Mouse (Mus musculus) large intestine, adult 2 months (tissue): ENCODE measurements around the gene Cyb5r2. TPM values are rescaled to one million over a fixed set of nuclear protein-coding genes. Genes with fewer than 3 reads are reported as not detected.

Source experiments
- DNase-seq: peaks from one replicate; pipeline ENCODE4 v3.0.0-alpha.2; 2012; ENCODE audit warnings: low read depth, low spot score
- WGBS: fragments of 180-500 bp; shearing (Covaris S2); methylation state at CpG from one replicate; pipeline ENCODE4 v1.1.7; 2018; 5-methylcytosine and 5-hydroxymethylcytosine counted together
- polyA plus RNA-seq: library from polyadenylated mRNA; depleted of rRNA; stranded (reverse); fragments of >200 nt; gene quantifications from 2 replicates; pipeline ENCODE4 v1.2.3, GENCODE M21; 2012; rRNA removed

Gene Cyb5r2
- polyA plus RNA-seq = 0.04 and 0.14 TPM in 2 replicates

DNA sequence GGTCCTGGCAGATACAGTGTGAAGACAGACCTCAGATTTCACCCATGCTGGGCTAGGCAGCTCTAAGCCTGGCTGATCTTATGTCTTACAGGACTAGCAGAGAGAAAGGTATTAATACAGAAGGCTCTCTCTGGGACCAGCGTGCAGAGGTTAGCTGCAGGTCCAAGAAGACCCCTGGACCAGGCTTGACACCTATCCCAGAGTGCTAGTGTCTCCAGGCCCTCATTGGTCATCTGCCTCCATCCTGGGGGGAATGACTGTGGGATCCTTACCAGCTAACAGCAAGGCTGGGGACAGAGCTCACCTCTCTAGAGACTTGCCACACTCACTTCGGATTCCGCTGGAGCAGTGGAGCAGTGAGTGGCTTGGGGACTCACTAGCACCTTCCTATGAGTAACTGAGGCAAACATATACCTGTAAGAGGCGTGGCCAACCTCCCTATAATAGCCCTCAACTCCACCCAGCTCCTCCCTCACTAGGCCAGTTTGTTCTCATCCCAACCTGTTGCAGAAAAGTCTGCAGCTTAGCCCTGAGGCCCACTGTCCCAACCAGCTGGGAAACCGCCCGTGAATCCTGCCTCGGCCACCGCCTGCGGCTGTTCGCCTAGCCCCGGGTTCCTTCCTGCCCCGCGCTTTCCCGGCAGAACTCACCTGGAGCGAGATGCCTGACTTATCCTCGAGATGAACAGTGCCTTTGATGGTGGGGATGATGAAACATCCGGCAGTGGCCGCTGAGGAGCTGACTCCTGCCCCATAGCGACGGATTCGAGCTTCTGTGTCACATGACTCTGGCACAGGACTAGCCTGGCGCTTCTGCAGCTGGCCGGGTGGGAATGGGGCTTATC lies at the start of gene Cyb5r2:
Gene Cyb5r2 (minus strand): TSS at position 725 of the 844 bp plus-strand sequence.
- WGBS = 12% methylated on average over 23 of the region's 23 CpGs
- no peak for DNase-seq

DNA sequence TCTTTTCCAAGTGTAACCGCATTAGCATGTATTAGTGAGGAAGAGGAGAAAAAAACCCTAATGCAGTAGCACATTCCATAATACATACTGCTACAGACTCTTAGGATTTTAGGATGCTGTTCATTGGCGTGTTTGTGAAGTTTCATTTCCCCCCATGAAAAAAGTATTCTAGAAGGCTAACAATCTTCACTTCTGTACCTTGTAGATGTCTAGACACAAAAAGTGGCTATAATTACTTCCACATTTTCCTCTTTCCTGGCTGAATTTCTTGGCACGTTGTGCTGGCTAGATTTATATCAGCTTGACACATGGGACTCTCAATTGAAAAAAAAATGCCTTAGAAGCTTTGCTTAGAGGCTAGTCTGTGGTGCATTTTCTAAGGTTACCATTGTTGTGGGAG lies 44.3 kb upstream of the Cyb5r2 start:
- no peak for DNase-seq
- WGBS = 63% methylated on average over 3 of the region's 3 CpGs

DNA sequence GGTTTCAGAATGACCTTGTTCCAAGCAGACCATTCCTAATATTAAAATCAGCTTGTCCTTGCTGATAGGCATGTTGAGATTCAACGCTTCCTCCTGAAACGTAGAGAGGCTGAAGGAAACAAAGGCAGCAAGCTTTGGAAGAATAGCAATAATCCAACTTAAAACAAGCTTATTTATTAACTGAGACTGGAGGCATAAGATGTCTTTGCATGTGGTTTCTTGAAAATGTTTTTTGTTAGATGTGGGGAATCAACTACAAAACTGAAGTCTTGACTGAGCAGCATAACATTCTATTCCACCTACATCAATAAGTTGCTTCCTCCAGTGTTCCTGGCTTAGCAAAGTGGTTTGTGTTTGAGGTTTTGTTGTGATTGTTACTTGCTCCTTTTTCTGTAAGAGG lies 43.3 kb upstream of the Cyb5r2 start, which contains the start of gene Ovch2:
Gene Ovch2 (minus strand): TSS at position 101 of the 400 bp plus-strand sequence.
- no peak for DNase-seq
- WGBS = 90% methylated on average over 2 of the region's 2 CpGs

DNA sequence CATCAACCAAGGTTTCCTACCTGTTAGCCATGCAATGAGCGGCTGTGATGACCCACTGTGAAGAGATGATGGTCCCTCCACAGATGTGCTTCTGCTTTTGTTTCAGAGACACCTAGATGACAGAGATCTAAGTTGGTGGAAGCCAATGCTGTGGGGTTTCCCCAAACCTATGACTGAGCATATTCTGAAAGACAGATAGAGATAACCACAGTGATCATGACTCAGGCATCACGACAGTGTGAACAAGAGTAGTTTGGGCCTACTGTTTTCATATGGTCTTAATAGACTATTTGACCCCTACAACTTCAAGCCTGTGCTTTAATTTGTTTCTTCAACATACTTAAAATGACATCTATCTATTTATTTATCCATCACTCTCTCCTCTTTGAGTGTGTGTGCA lies 38.7 kb upstream of the Cyb5r2 start:
- WGBS = 84% methylated on average over 2 of the region's 2 CpGs
- no peak for DNase-seq

DNA sequence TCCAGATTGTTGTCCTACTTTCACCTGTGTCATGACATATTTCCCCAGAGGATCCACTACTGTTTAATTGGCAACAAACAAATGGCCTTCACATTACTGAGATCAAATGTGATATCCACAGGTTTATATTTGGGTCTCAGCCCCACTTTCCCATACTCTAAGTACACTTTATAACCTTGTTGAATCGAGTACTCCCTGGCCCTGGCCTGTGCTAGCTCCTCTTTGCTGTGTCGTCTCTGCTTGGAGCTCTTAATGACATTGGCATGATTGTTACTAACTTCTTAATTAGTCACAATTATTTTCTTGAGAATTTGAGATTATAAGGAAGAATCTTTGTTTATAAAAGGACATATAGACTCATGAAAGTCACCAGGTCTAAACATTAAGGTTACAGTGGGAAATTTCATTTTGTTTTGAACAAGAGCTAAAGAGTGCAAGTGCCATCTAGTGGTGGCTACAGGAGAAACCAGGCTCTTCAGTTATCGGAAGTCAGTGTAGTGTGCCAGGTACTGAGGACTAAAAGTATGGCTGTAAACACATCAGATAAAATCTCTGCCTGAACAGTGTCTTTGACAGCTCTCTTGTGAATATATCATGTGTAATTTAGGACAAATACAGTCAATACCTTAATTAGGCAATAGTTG lies 30.3 kb upstream of the Cyb5r2 start:
- peak; percentile 8 for DNase-seq
- 49% methylated on average over 3 of the region's 3 CpGs for WGBS

DNA sequence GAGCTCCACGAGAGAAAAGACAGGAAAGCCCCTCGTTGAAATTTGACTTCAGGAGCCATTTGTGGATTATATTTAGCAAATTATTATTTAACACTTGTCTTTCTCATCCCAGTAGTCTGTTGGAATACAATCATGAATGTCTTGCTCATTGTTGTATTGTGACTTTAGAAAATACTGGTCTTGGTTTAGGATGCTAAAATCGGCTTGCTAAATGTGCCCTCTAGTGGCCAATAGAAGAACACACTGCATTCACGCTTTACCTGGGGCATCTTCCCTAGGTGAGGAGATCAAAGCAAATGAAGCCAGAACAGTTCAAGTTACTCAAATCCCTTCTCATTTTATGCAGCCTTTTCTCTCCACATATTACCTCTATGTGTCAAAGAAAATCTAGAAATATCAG lies 21.8 kb upstream of the Cyb5r2 start:
- 45% methylated on average over 4 of the region's 4 CpGs for WGBS
- DNase-seq = no peak

DNA sequence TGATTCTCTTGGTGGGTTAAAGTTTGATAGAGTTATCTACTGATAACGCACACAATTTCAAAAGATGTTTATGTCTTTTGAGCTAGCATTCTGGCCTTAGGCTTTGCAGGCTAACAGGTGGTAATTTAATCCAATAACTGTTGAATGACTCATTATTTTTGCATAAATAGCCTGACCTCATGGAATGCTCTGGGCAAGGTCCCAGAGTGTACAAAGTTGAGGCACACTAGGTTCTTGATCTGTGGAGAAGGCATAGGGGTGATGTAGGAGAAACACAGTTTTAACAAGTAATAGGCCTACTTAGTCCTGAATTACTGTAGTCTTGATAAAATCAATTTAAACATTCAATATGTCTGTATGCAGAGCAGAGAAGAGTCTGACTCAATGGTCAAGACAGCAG lies 20.4 kb upstream of the Cyb5r2 start:
- WGBS = 24% methylated on average over 1 of the region's 1 CpGs
- DNase-seq = no peak

DNA sequence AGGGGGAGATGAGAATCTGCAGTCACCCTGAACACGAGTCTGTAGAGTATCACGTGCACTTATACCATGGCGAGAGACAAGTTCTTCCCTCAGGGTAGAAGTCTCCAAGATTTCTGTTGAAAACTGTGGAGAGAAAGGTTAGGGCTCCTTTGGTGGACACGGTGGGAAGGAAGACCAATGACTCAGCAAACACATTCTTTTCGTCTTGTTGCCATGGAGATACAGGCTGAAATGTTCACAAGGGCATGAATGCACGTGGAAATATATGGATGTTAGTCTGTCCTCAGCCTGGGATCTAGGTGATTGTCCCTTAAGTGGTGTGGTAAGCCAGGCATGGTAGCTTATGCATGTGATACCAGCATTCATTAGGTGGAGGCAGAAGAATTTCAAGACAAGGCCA lies 13.0 kb upstream of the Cyb5r2 start:
- WGBS = 52% methylated on average over 6 of the region's 6 CpGs
- no peak for DNase-seq

DNA sequence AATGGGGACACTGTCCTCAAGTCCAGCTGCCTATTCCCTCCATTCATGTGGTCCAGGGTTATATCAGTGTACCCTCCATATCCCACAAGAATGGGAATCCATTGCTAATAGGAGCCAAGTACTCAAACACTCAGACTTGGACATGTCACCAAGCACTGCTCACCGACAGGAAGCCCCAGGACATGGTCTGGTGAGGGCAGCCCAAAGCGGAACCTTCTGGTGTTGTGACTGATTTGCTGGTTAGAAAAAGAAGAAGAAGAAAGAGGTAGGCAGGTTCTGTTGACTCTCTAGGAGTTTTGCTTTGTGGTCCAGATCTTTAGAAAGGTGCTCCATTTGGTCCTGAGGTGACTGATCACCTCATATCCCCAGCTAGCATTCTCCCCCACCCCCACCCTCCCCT lies 1.1 kb downstream of the Cyb5r2 start:
- 90% methylated on average over 2 of the region's 2 CpGs for WGBS
- DNase-seq = no peak

DNA sequence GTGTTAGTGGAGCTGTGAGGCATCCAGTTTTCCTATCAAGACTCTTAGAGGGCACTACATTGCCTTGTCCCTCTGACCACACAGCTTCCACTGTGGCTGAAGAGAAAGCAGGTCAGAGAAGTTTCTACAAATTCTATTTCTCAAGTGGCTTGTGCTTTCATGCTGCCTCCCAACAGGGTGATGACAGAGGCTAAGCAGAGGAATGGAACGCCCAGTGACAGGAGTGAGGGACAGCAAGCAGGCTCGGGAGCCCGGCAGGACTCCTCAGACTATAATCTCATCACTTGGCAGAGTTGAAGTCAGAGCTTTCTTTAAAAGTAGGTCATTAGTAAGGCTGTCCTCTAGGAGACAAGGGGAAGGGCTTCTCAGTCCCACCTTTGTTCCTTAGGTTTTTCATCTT lies 1.9 kb downstream of the Cyb5r2 start:
- DNase-seq = no peak
- WGBS = 66% methylated on average over 3 of the region's 3 CpGs

DNA sequence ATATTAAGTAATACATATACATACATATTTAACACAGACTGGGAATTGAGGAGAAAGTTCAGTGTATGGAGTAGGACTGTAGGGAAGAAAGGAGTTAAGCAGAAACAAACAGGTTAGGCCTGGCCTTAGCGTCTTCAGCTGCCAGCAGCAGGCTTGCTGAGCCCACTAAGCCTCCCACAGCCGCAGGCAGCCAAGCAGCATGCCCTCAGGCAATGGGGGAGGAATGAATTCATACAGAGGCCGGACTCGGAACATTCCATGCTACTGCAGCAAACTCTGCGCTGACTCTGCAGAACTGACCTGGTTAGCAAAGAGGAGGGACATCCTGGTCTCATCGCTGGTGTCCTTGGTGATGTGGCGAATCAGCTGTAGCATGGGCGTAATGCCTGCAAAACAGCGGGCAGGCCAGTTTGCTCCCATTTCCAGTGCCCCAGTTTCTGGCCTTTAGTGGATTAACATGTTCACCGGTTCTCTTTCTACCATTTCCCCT lies 5.8 kb downstream of the Cyb5r2 start:
- WGBS = 80% methylated on average over 10 of the region's 10 CpGs
- no peak for DNase-seq

DNA sequence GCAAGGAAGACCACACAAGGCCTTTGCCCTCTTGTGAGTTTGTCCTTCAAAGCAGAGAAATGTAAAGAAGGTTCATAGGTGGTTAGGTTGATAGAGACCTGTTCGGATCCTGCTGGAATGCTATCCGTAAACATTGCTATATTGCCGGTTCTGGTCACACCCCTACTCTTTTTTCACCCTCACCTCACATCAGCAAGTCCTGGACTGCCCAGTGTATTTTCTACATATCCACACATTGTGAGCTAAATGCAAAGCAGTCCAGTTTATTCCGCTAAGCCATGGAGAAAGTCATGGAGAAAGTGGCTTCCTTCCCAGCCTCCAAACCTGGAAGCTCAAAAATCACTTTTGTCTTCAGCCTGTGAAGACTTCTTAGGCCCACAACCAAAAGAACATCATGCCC lies 8.1 kb downstream of the Cyb5r2 start:
- 68% methylated on average over 4 of the region's 4 CpGs for WGBS
- no peak for DNase-seq

DNA sequence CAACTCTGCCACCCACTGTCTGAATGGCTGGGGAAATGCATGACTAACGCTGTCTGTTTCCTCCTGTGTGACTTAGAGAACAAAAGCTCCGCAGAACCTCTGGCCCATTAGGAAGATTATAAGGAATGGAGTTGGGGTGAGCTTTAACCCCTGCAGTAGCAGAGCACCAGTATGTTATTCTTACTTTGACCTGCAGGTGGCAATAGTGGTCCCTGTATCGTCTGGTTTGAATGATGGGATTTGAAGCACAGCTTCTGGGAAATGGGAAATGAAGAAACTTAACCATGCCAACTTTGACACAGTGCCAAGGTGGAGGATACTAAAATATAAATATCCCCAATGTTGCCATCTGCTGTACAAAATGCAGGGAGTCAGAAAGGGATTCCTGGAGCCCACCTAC lies 8.6 kb downstream of the Cyb5r2 start:
- WGBS = 4% methylated on average over 3 of the region's 3 CpGs
- DNase-seq = peak; percentile 29

DNA sequence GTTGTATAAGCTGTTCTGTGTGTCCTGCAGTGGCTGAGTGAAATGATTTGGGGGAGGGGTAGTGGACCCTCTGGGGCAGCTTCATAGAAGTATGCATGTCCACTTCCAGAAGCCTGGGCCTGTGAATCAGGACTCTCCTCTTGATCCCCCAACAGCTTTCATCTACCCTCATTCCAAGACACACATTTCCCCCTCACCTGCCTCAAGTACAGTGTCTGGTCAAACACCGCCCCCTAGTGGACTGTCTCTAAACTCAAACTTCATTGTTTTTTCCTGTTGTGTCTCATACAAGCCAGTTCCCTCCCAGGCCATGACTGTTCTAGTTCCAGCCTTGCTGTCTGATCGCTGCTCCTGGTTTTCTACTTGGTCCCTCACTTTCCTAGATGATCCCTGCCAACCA lies 9.9 kb downstream of the Cyb5r2 start:
- 15% methylated on average over 2 of the region's 2 CpGs for WGBS
- DNase-seq = peak; percentile 39

DNA sequence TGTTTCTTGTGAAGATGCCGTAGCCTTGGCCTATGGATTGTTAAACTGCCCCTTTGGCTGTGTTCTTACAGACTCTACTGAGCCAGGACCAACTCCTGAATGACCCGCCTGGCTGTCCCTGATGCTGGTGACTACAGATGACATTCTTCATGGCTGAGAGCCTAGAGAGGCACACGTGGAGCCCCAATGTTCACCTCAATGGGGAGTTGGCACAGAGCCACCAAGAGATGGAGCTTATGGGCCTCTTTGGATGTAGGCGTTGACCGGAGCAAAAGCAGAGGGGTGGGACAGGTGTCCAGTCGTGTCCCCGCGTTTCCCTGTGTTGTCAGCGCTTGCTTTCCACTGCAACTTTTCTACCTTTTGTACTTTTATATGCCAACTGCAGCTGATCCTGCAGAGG lies 10.4 kb downstream of the Cyb5r2 start:
- no peak for DNase-seq
- 82% methylated on average over 9 of the region's 9 CpGs for WGBS

DNA sequence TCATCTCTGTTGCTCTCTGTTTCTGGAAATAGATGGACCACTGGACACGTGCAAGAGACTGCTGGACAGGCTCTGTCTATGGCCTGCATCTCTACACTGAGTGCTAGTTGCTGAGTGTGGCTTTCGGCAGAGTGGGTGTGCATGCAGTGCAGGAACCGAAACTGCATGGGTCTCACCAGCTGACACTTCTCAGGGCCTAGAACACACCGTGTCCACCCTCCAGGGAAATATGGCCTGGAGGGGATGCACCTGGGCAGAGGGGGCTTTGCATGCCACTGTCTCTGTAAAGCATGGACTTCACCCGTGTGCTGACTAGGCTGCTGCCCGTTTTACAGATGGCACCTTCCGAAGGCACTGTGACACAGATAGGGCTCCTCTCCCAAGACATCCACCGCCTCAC lies 11.8 kb downstream of the Cyb5r2 start:
- WGBS = 92% methylated on average over 8 of the region's 8 CpGs
- no peak for DNase-seq

DNA sequence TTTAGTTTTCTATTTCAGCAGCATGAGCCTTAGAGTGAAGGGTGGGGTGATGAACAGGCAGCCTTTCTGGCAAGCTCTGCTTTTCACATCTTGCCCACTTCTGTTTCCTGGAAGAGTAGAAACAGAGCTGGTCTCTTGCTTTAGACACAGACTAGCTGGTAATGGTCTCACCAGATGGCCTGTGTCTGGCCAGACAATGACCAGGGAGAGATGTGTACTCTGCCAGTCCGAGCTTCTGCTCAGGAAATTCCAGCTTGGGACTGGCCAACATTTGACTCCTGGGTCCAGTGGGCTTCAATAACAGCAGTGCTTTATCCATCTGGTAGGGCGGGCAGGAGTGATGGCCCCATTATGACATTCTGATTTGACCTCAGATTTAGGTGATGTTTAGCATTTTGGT lies 12.7 kb downstream of the Cyb5r2 start:
- no peak for DNase-seq
- 84% methylated on average over 2 of the region's 2 CpGs for WGBS

DNA sequence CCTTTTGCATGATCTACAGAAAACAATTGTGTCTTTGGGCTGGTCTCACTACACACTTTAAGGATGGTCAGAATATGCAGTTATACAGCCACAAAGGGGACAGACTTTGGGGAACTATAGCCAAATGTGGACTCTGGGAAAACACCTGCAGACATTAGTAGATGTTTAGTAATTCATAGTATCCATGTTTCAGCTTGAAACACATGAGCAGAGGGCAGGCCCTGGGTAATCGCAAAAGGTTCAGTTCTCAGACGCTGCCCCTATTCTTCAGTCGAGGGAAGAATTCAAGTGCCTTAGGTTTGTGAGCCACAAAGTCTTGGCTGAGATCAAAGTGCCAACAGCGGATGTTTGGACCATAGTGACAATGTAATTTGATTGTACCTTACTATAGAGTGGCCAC lies 13.4 kb downstream of the Cyb5r2 start:
- 87% methylated on average over 4 of the region's 4 CpGs for WGBS
- no peak for DNase-seq

DNA sequence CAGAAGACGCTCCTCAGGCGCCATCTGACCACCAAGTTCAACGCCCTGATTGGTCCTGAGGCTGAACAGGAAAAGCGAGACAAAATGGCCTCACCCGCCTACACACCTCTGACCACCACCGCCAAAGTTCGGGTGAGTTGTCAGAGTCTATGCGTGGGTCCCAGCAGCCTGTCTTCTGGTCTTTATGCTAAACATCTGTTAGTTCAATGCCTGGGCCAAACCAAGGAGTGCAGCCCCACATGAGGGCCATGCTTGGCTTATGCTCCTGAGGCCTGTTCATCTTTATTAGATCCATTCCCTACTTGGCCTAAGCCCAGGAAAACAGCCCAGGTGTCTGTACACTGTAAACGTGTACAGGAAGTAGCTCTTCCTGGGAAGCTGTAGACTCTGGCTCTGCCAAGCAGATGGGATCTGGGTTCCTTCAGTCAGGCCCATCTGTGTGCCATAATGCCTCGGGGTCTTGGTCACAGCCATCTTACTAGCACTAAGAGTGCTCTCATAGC lies 14.8 kb downstream of the Cyb5r2 start:
- 76% methylated on average over 10 of the region's 10 CpGs for whole genome bisulfite sequencing
- DNase-seq = no peak

DNA sequence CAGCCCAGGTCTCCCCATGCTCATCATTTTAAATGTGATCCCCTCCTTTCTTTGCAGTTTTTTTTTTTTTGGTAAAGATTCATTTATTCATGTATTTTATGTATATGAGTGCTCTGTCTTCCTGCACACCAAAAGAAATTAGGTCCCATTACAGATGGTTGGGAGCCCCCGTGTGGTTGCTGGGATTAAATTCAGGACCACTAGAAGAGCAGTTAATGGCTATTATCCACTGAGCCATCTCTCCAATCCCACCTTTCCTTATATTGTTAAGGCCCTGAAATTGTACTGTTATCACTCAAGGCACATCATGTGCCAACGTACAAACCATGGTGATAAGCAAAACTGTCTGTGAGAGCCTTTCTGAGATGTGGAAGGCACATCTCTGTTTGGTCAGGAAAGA lies 19.1 kb downstream of the Cyb5r2 start:
- no peak for DNase-seq
- 47% methylated on average over 2 of the region's 2 CpGs for WGBS

DNA sequence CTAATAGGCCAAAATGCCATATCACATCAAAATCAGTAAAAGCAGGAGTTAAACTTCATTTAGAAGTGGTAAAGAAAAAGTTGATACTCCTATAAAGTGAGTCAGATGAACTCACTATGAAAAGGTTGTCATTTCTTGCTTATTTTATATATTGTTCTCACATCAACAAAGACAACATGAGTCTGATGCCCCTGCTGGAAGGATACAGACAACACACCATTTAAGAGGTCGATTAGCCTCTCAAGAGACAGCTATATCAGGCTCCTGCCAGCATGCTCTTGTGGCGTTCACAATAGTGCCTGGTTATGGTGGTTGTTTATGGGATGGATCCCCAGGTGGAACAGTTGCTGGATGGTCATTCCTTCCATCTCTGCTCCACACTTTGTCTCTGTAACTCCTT lies 24.7 kb downstream of the Cyb5r2 start:
- WGBS = 74% methylated on average over 2 of the region's 2 CpGs
- DNase-seq = no peak
